Mouse (Mus musculus) cortical plate, adult 2 months (tissue): ENCODE measurements around the gene Ptpn9. TPM values are rescaled to one million over a fixed set of nuclear protein-coding genes. Genes with fewer than 3 reads are reported as not detected.
"Not testable (repeated sequence)": the region's sequence is repeated elsewhere in the genome, so short reads cannot be mapped to it uniquely, and the experiment has no call there.

ENCODE experiments used
- H3K27ac ChIP-seq: fragments of 200-500 bp; 2 replicates; pipeline ENCODE4 v1.5.1; 2012; ENCODE audit warnings: low read length, control low read depth, inconsistent platforms; ENCODE audit not compliant: insufficient read depth
- H3K4me1 ChIP-seq: fragments of 200-500 bp; 2 replicates; pipeline ENCODE4 v1.6.1; 2011; ENCODE audit warnings: low read length; ENCODE audit not compliant: control insufficient read depth, insufficient read depth
- H3K4me3 ChIP-seq: fragments of 200-500 bp; 2 replicates; pipeline ENCODE4 v1.5.1; 2011; ENCODE audit warnings: mild to moderate bottlenecking, low read length, control low read depth; ENCODE audit not compliant: insufficient read depth
- CTCF ChIP-seq: fragments of 200-500 bp; IDR thresholded peaks from 2 replicates; pipeline ENCODE4 v1.5.1; 2011; ENCODE audit warnings: mild to moderate bottlenecking, control low read depth, low read length; ENCODE audit not compliant: insufficient read depth; ENCODE audit errors: extremely low read depth
- POLR2A ChIP-seq: fragments of 200-500 bp; IDR thresholded peaks from 2 replicates; pipeline ENCODE4 v1.6.1; 2011; ENCODE audit warnings: mild to moderate bottlenecking, low read length, control low read depth; ENCODE audit not compliant: insufficient read depth; ENCODE audit errors: extremely low read depth
- polyA plus RNA-seq: library from polyadenylated mRNA; depleted of rRNA; stranded (reverse); fragments of >200 nt; gene quantifications from 2 replicates; pipeline ENCODE4 v1.2.3, GENCODE M21; 2012

Gene Ptpn9
- polyA plus RNA-seq, 1 experiment, result 23.9 TPM

- no peak for TF ChIP-seq CTCF
- TF ChIP-seq POLR2A, result no peak
- no peaks in the 10 kb centered on the region for H3K4me1 ChIP-seq
- no peak overlapping the region for H3K4me3 ChIP-seq
- no peak overlapping the region for H3K27ac ChIP-seq
Observed at GRCm38 (mm10) chr9:56970158-56970557, 24.6 kb upstream of the Ptpn9 start.

- H3K4me1 ChIP-seq, result no peaks in the 10 kb centered on the region
- TF ChIP-seq CTCF (no peak), POLR2A (no peak)
- no peak overlapping the region for H3K4me3 ChIP-seq
- H3K27ac ChIP-seq, result no peak overlapping the region
Observed at GRCm38 (mm10) chr9:56973960-56974524, 20.7 kb upstream of the Ptpn9 start.

GRCm38 (mm10) chr9:56975199-56975598, 19.5 kb upstream of the Ptpn9 start:
- no peak for TF ChIP-seq CTCF
- no peak for TF ChIP-seq POLR2A
- Histone ChIP-seq H3K27ac (no peak overlapping the region), H3K4me3 (no peak overlapping the region), H3K4me1 (no peaks in the 10 kb centered on the region)

GRCm38 (mm10) chr9:56980186-56980585, 14.5 kb upstream of the Ptpn9 start:
- TF ChIP-seq CTCF (no peak), POLR2A (no peak)
- H3K27ac ChIP-seq, result no peak overlapping the region
- H3K4me1 ChIP-seq, result peaks cover 6% of the 10 kb centered on the region
- H3K4me3 ChIP-seq, result no peak overlapping the region

GRCm38 (mm10) chr9:56981502-56981901, 13.2 kb upstream of the Ptpn9 start:
- Histone ChIP-seq H3K4me3 (no peak overlapping the region), H3K4me1 (peaks cover 6% of the 10 kb centered on the region), H3K27ac (peak overlapping the region; percentile 20; the same call in 1 of the 2 replicates)
- TF ChIP-seq CTCF (no peak), POLR2A (0 out of 2 replicates have a peak, but pooled peaks have one; percentile 24)

- Histone ChIP-seq H3K27ac (peak overlapping the region; percentile 95), H3K4me3 (peak overlapping the region; percentile 100), H3K4me1 (no peaks in the 10 kb centered on the region; the same call in 1 of the 2 replicates)
- TF ChIP-seq POLR2A (no peak), CTCF (no peak)
Observed at GRCm38 (mm10) chr9:56995198-56996027, 690 bp downstream of the Ptpn9 start.

GRCm38 (mm10) chr9:56996028-56996346, 1.3 kb downstream of the Ptpn9 start:
- Histone ChIP-seq H3K27ac (peak overlapping the region; percentile 89), H3K4me1 (no peaks in the 10 kb centered on the region; the same call in 1 of the 2 replicates), H3K4me3 (peak overlapping the region; percentile 100)
- TF ChIP-seq CTCF, result no peak
- no peak for TF ChIP-seq POLR2A

- not testable (repeated sequence) for H3K27ac ChIP-seq, H3K4me3 ChIP-seq, H3K4me1 ChIP-seq
Observed at GRCm38 (mm10) chr9:56997206-56997605, 2.5 kb downstream of the Ptpn9 start.

GRCm38 (mm10) chr9:57003011-57003410, 8.3 kb downstream of the Ptpn9 start:
- no peaks in the 10 kb centered on the region; the same call in 1 of the 2 replicates for H3K4me1 ChIP-seq
- H3K27ac ChIP-seq, result no peak overlapping the region
- no peak overlapping the region for H3K4me3 ChIP-seq
- TF ChIP-seq POLR2A (no peak), CTCF (no peak)

- Histone ChIP-seq H3K4me3 (no peak overlapping the region), H3K4me1 (no peaks in the 10 kb centered on the region), H3K27ac (no peak overlapping the region)
- TF ChIP-seq CTCF (no peak), POLR2A (no peak)
Observed at GRCm38 (mm10) chr9:57012393-57012792, 17.7 kb downstream of the Ptpn9 start.
